In genomic region chr8:128219539-128219938, GRCm38 (mm10) we compare ENCODE assay signal across 9 mouse cellular contexts.
DNase-seq lines count a peak whose midpoint lies in the region; ATAC-seq lines count a peak whose summit lies in the region.
"Had no signal": no experiment of that assay in that cellular context is flagged by ENCODE, and none has a peak within 500 bp of the region (broad histone marks: within the 10 kb centered on the region; RNA-seq: fewer than 3 reads in every experiment).

No protein-coding gene starts in this region.

- peak; percentile 20 for DNase-seq in retina, adult 2 months (ENCODE audit: low read depth, low spot score)
- no peak for DNase-seq in retina, embryonic 14.5 days (ENCODE audit: low spot score)
- peak; percentile 68 for DNase-seq in cerebellum, adult 8-10 months
- DNase-seq in lung, postnatal 4 days, result peak; percentile 66 to 75
- DNase-seq in spleen, postnatal 4 days (ENCODE audit: low spot score in 2 of 2), result no peak
- DNase-seq: liver, embryonic 13.5 days had no signal

- peak; percentile 67; the same call in 1 of the 2 replicates for ATAC-seq in heart, embryonic 13.5 days (ENCODE audit: extremely low read depth, insufficient number of reproducible peaks, low FRiP score, low TSS enrichment)
- no peak for ATAC-seq in intestine, embryonic 15.5 days
- no peak for ATAC-seq in forebrain, embryonic 13.5 days

- H3K9me3 ChIP-seq in heart, embryonic 13.5 days, result no peaks in the 10 kb centered on the region
- no peaks in the 10 kb centered on the region for H3K9me3 ChIP-seq in intestine, embryonic 15.5 days
- H3K9me3 ChIP-seq in forebrain, embryonic 13.5 days (replicated peaks), result no peaks in the 10 kb centered on the region
- H3K9me3 ChIP-seq: liver, embryonic 13.5 days had no signal

- no peaks in the 10 kb centered on the region for H3K36me3 ChIP-seq in heart, embryonic 13.5 days
- H3K36me3 ChIP-seq in intestine, embryonic 15.5 days, result no peaks in the 10 kb centered on the region
- H3K36me3 ChIP-seq in forebrain, embryonic 13.5 days (ENCODE audit: poor library complexity, severe bottlenecking), result no peaks in the 10 kb centered on the region
- H3K36me3 ChIP-seq: liver, embryonic 13.5 days had no signal

- peak overlapping the region; percentile 89 for H3K27ac ChIP-seq in heart, embryonic 13.5 days (replicated peaks)
- no peak overlapping the region for H3K27ac ChIP-seq in intestine, embryonic 15.5 days
- H3K27ac ChIP-seq in forebrain, embryonic 13.5 days, result no peak overlapping the region
- H3K27ac ChIP-seq: liver, embryonic 13.5 days had no signal

- no peak overlapping the region for H3K4me3 ChIP-seq in heart, embryonic 13.5 days
- H3K4me3 ChIP-seq in intestine, embryonic 15.5 days (replicated peaks), result no peak overlapping the region
- no peak overlapping the region for H3K4me3 ChIP-seq in forebrain, embryonic 13.5 days
- H3K4me3 ChIP-seq: liver, embryonic 13.5 days had no signal

- H3K4me1 ChIP-seq in heart, embryonic 13.5 days, result peaks cover 52% of the 10 kb centered on the region
- no peaks in the 10 kb centered on the region for H3K4me1 ChIP-seq in intestine, embryonic 15.5 days (replicated peaks)
- H3K4me1 ChIP-seq in forebrain, embryonic 13.5 days, result no peaks in the 10 kb centered on the region
- H3K4me1 ChIP-seq: liver, embryonic 13.5 days had no signal

- H3K27me3 ChIP-seq in heart, embryonic 13.5 days (replicated peaks), result no peaks in the 10 kb centered on the region
- H3K27me3 ChIP-seq in intestine, embryonic 15.5 days (replicated peaks), result no peaks in the 10 kb centered on the region
- H3K27me3 ChIP-seq in forebrain, embryonic 13.5 days, result no peaks in the 10 kb centered on the region
- H3K27me3 ChIP-seq: liver, embryonic 13.5 days had no signal

- H3K4me2 ChIP-seq in heart, embryonic 13.5 days, result 0 out of 2 replicates have a peak overlapping the region, but pooled peaks have one; percentile 22
- no peak overlapping the region for H3K4me2 ChIP-seq in intestine, embryonic 15.5 days (replicated peaks)
- H3K4me2 ChIP-seq in forebrain, embryonic 13.5 days, result no peak overlapping the region
- H3K4me2 ChIP-seq: liver, embryonic 13.5 days had no signal

- no peak overlapping the region for H3K9ac ChIP-seq in heart, embryonic 13.5 days
- no peak overlapping the region for H3K9ac ChIP-seq in intestine, embryonic 15.5 days
- no peak overlapping the region for H3K9ac ChIP-seq in forebrain, embryonic 13.5 days
- H3K9ac ChIP-seq: liver, embryonic 13.5 days had no signal

Comparison
In these comparisons a context has a peak if more than half of its experiments do, and no peak if none do; other contexts are left out.
1. DNase-seq: peak in retina, adult 2 months (single experiment), cerebellum, adult 8-10 months (single experiment) and lung, postnatal 4 days (2 of 2); none in retina, embryonic 14.5 days (single experiment) and spleen, postnatal 4 days (0 of 2).